Mouse (Mus musculus): ENCODE data around the gene Wdr31. TPM values are rescaled to one million over a fixed set of nuclear protein-coding genes. Genes with fewer than 3 reads are reported as not detected.

The Wdr31 gene
- total and polyA plus RNA-seq, 3 experiments, result 3.0 to 5.0 (median 3.8) TPM

GRCm38 (mm10) chr4:62506798-62507197 is 36.1 kb upstream of the Wdr31 start:
- no peak overlapping the region for H3K4me3 ChIP-seq (replicated peaks in 1 of 3; ENCODE audit: low read depth in 2 of 3, low read length in 2 of 3, poor library complexity in 1 of 3)
- peaks cover 41 to 51% of the 10 kb centered on the region in 2 experiments for H3K36me3 ChIP-seq (replicated peaks in 1 of 2; ENCODE audit: control insufficient read depth in 1 of 2, insufficient read depth in 1 of 2, low read length in 1 of 2)
- TF ChIP-seq ELF1 (IDR thresholded peaks at IDR 0.05; ENCODE audit: low read depth, low read length) (peak; percentile 63), JUN (IDR thresholded peaks at IDR 0.05; ENCODE audit: insufficient read depth, low read depth, low read length) (no peak), E2F4 (IDR thresholded peaks at IDR 0.05; ENCODE audit: insufficient replicate concordance, low read depth, low read length) (no peak), PAX5 (IDR thresholded peaks at IDR 0.05; ENCODE audit: low read length) (no peak), NRF1 (IDR thresholded peaks at IDR 0.05; ENCODE audit: low read depth, low read length) (0 out of 2 replicates have a peak, but pooled peaks have one; percentile 21), ETS1 (conservative IDR thresholded peaks at IDR 0.05; ENCODE audit: low read depth, low read length) (no peak), ZC3H11A (IDR thresholded peaks at IDR 0.05; ENCODE audit: low read depth, low read length) (peak; percentile 67), MYC (IDR thresholded peaks at IDR 0.05; ENCODE audit: low read depth, low read length) (no peak), GABPA (IDR thresholded peaks at IDR 0.05; ENCODE audit: insufficient replicate concordance, low read depth, low read length) (no peak), BHLHE40 (IDR thresholded peaks at IDR 0.05; ENCODE audit: low read depth, low read length) (no peak), MAX (IDR thresholded peaks at IDR 0.05; ENCODE audit: low read length) (no peak), ZKSCAN1 (IDR thresholded peaks at IDR 0.05; ENCODE audit: borderline replicate concordance, low read depth, low read length) (no peak), ZNF384 (IDR thresholded peaks at IDR 0.05; ENCODE audit: low read depth, low read length) (no peak), SMC3 (IDR thresholded peaks at IDR 0.05; ENCODE audit: low read depth, low read length) (peak; percentile 88), IRF4 (IDR thresholded peaks at IDR 0.05; ENCODE audit: low read depth, low read length) (peak; percentile 50; the same call in 1 of the 2 replicates), ZMIZ1 (IDR thresholded peaks at IDR 0.05; ENCODE audit: low read depth, low read length) (no peak), KAT2A (IDR thresholded peaks at IDR 0.05; ENCODE audit: insufficient replicate concordance, low read length) (no peak), USF2 (conservative IDR thresholded peaks at IDR 0.05; ENCODE audit: low read depth, low read length) (no peak), SIN3A (IDR thresholded peaks at IDR 0.05; ENCODE audit: low read length) (no peak; the same call in 1 of the 2 replicates), NELFE (IDR thresholded peaks at IDR 0.05; ENCODE audit: low read depth, low read length) (no peak), POLR2A (IDR thresholded peaks at IDR 0.05; ENCODE audit: low read depth, low read length) (peak; percentile 37; the same call in 1 of the 2 replicates), CTCF (conservative IDR thresholded peaks at IDR 0.05 in 1 of 2, IDR thresholded peaks at IDR 0.05 in 1 of 2; ENCODE audit: low read depth in 2 of 2, low read length in 2 of 2) (peak in 1 of 2 experiments; percentile 92; a peak in 3 of 4 replicates), RCOR1 (conservative IDR thresholded peaks at IDR 0.05; ENCODE audit: low read depth, low read length) (no peak), MEF2A (IDR thresholded peaks at IDR 0.05; ENCODE audit: borderline replicate concordance, low read depth, low read length) (peak; percentile 53; the same call in 1 of the 2 replicates), MXI1 (IDR thresholded peaks at IDR 0.05; ENCODE audit: low read depth, low read length) (no peak), MAFK (IDR thresholded peaks at IDR 0.05; ENCODE audit: insufficient replicate concordance, low read length) (no peak), CHD1 (IDR thresholded peaks at IDR 0.05; ENCODE audit: low read depth, low read length) (no peak), EP300 (IDR thresholded peaks at IDR 0.05; ENCODE audit: low read length) (no peak), UBTF (IDR thresholded peaks at IDR 0.05; ENCODE audit: low read depth, low read length) (no peak), HCFC1 (IDR thresholded peaks at IDR 0.05; ENCODE audit: low read depth, low read length) (no peak), RAD21 (IDR thresholded peaks at IDR 0.05; ENCODE audit: low read depth, low read length) (peak; percentile 88), POLR2AphosphoS2 (IDR thresholded peaks at IDR 0.05; ENCODE audit: low read depth, low read length) (no peak), JUND (conservative IDR thresholded peaks at IDR 0.05; ENCODE audit: low read depth, low read length) (no peak), CHD2 (IDR thresholded peaks at IDR 0.05; ENCODE audit: low read length) (no peak), TCF12 (IDR thresholded peaks at IDR 0.05; ENCODE audit: low read depth, low read length) (no peak)
- H3K9ac ChIP-seq (ENCODE audit: insufficient read depth, low read depth), result no peak overlapping the region
- in situ Hi-C loops (cut with MboI; ENCODE audit: low pct_ligation_motif_present, low pct_unique_long_range_greater_than_20kb, low sequenced_read_pairs) (loop anchor here (5.0 to 10.0 kb wide), 2 partner anchors 79 to 102 kb away; partner anchors contain the start of genes Cdc26 and Prpf4), dilution Hi-C loops (cut with MboI; ENCODE audit: extremely low pct_ligation_motif_present, extremely low pct_unique_long_range_greater_than_20kb, low sequenced_read_pairs) (no loop called here)
- no peak overlapping the region for H3K4me2 ChIP-seq (ENCODE audit: insufficient read depth, low read depth, poor library complexity, severe bottlenecking)
- H3K27me3 ChIP-seq (replicated peaks), result no peaks in the 10 kb centered on the region
- H3K4me1 ChIP-seq (ENCODE audit: control insufficient read depth in 1 of 2, insufficient read depth in 2 of 2), result peaks cover 0 to 9% of the 10 kb centered on the region in 2 experiments; a peak in 1 of 4 replicates
- peak; percentile 68 for DNase-seq (ENCODE audit: extremely low read depth)
- H3K9me3 ChIP-seq (replicated peaks; ENCODE audit: low read length), result no peaks in the 10 kb centered on the region
- no peaks in the 10 kb centered on the region for H3K79me2 ChIP-seq (replicated peaks; ENCODE audit: control insufficient read depth, extremely low read depth, insufficient read depth, poor library complexity, severe bottlenecking)
- H3K27ac ChIP-seq (ENCODE audit: insufficient read depth, low read depth), result no peak overlapping the region
